Mouse (Mus musculus): ENCODE measurements around the gene Hsd3b6.
"Not testable (repeated sequence)": the region's sequence is repeated elsewhere in the genome, so short reads cannot be mapped to it uniquely, and the experiment has no call there.

Gene Hsd3b6

DNA sequence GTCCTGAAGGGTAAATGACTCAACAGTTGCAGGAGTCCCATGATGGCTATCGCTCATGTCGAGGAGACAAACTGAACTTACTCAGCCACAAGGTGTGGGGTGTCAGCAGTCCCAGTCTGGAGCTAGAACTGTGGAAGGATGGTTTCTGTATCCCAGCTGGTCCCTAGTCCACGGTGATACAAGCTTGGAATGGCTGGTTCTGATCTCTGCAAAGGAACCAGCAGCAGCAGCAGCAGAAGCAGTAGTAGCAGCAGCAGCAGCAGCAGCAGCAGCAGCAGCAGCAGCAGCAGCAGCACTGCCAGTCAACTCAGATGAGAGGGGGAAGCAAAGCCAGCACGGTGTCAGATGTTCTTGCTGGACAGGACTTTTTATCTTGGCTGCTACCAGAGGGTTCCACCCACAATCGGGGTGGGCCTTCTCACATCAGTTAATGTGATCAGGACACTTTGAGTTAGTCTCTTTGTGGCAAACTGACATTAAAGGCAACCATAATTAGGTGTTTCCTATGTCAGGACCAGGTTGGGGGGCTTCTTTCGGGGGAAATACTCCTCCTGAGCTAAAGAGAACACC is at the start of gene Hsd3b6:
Gene Hsd3b6, minus strand, starts transcription at position 343 of the 570 bp plus-strand sequence.
- DNase-seq (ENCODE audit: low read depth, low spot score): no peak

DNA sequence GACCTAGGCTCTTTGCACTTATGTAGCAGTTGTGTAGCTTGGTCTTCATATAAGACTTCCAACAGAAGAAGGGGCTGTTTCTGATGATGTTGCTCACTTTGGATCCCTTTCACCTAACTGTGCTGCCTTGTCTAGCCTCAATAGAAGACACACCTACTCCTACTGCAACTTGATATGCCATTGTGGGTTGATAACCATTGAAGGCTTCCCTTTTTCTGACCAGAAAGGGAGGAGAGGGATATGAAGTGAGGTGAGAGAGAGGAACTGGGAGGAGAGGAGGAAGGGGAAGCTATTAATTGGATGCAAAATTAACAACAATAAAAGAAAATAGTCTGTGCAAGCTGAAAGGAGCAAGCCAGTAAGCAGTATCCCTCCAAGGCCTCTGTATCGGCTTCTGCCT is 48.6 kb upstream of the Hsd3b6 start:
- no peak for DNase-seq (ENCODE audit: low read depth, low spot score)

- no peak for DNase-seq (ENCODE audit: low read depth, low spot score)
Observed at GRCm38 (mm10) chr3:98859576-98859975, 45.3 kb upstream of the Hsd3b6 start, which contains the start of gene Hsd3b1. Hsd3b1 (minus strand) TSS chr3:98859794.

DNA sequence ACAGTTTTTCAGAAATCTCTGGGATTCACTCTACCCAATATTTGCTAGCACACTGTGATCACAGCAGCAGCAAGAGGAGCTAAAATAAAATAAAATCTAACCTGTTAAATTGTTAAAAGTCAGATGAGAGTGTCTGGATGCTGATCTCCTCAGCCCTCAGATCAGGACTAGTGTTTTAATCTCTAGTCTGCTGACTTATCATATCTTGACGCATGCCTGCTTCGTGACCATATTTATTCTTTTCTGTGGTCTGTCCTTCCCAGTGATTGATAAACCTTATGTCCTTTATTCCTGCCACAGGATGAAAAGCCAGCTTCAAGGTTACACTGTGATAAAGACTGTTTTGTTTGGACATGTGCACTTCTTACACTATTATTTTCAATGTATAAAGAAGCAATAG is 43.8 kb upstream of the Hsd3b6 start:
- DNase-seq (ENCODE audit: low read depth, low spot score): no peak

DNA sequence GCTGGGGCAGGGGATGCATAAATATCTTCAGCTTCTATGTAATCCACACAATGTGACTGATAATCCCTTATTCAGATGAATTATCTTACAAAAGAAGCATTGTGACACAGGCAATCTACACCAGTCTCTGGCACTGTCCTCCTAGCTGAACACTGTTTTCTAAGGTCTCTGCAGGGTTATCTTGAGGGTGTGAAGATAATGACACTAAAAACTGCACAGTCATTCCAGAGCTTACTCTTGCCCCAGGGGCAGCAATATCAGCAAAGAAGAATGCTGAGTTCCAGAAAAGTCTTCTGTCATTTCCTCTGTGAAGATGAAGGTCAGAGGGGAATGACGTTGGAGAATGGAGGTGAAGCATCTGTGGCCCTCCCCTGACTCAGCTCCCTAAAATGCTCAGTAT is 42.6 kb upstream of the Hsd3b6 start:
- DNase-seq (ENCODE audit: low read depth, low spot score): no peak

DNA sequence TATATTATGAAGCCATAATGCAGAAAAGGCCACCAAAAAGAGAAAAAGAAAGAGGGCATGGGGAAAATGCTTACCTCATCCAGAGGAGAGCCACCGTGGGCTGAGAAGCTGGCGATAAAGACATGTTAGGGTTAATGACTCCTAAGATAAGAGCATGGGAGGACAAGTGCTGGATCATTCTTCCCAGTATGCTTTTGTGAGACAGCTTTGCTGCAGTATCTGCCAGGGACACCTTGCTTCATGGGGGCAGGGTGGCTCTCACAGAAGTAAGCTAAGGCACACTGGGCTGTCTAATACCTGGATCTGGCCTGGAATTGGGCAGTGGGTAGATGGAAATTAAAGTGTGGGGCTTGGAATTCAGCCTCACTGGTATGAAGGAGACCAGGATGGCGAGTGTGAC is 40.9 kb upstream of the Hsd3b6 start:
- DNase-seq (ENCODE audit: low read depth, low spot score): no peak

- no peak for DNase-seq (ENCODE audit: low read depth, low spot score)
Observed at GRCm38 (mm10) chr3:98853685-98854084, 39.4 kb upstream of the Hsd3b6 start.

DNA sequence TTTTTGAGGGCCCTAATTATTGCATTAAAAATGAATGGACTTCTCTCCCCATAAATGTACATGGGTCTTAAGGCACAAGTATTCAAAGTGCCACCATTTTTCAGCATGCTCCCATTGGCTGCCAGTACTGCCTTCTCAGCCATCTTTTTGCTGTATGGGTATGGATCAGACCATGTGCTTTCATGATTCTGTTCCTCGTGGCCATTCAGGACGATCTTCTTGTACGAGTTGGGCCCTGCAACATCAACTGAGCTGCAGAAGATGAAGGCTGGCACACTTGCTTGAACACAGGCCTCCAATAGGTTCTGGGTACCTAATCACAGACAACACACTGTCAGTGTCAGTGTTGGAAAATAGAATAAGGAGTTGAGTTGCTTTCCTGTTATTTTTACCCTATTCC is 38.8 kb upstream of the Hsd3b6 start:
- no peak for DNase-seq (ENCODE audit: low read depth, low spot score)

DNA sequence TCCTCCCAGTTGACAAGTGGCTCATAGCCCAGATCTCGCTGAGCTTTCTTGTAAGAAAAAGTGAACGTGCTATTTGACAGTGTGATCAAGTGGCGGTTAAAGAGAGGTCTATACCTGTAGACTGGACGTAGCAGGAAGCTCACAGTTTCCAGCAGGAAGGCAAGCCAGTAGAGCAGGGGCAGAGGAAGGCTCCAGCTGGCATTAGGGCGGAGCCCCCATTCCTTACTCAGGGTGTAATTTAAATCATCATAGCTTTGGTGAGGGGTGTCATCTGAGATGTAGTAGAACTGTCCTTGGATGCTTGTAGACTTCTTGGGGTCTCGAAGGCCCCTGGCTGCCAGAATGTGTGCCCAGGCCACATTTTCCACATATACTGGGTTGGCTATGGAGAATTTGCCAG is 38.4 kb upstream of the Hsd3b6 start:
- DNase-seq (ENCODE audit: low read depth, low spot score): no peak

DNA sequence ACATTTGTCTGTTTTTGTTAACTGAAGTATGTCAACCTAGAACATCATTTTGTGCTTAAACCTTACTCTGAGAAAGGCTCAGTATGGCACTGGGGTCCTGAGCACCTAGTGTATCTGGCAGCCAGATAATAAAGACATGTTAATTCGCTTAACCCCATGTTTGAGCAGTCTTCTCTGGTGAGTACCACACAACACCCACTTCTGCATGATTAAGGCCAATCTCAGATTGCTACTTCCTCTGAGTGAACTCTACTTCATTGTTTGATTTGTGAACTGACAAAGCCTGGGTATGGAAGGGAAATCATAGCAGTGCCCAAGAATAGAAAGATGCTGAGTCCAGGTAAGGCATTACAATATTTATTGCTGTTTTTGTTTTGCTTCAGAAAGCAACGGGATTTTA is 37.6 kb upstream of the Hsd3b6 start:
- DNase-seq (ENCODE audit: low read depth, low spot score): no peak

GRCm38 (mm10) chr3:98850262-98850661 is 36.0 kb upstream of the Hsd3b6 start:
- DNase-seq (ENCODE audit: low read depth, low spot score): no peak

DNA sequence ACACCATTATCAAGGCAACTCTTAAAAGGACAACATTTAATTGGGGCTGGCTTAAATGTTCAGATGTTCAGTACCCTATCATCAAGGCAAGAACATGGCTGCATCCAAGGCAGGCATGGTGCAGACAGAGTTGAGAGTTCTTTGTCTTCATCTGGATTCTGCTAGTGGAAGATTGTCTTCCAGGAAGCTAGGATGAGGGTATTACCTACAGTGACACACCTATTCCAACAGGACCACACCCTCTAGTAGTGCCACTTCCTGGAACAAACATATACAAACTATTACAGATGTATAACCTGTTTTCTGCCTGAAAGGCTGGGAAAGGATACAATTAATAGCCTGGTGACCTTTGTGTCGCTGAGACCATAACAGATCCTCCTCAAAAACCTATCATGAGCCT is 34.7 kb upstream of the Hsd3b6 start:
- DNase-seq (ENCODE audit: low read depth, low spot score): no peak

- DNase-seq (ENCODE audit: low read depth, low spot score): not testable (repeated sequence)
Observed at GRCm38 (mm10) chr3:98812653-98813052, 1.6 kb downstream of the Hsd3b6 start.

GRCm38 (mm10) chr3:98805032-98805431 is 9.2 kb downstream of the Hsd3b6 start:
- not testable (repeated sequence) for DNase-seq (ENCODE audit: low read depth, low spot score)

DNA sequence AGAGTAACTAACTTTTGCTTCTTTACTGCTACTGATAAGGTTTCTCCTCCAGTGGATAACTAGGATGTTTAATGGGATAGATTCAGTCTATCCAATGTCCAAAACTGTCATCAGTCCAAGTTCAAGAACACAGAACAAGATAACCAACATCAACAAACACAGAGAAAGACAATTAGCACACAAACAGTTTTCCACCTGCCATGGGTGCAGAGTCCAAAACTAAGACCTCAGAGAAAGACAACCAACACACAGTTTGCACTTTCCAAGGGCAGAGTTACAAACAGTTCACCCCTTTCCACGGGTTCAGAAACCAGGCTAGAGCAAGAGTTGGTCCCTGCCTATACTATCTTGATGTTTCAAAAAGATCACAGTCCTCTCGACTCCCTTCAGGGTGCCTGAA is 27.7 kb downstream of the Hsd3b6 start:
- no peak for DNase-seq (ENCODE audit: low read depth, low spot score)

DNA sequence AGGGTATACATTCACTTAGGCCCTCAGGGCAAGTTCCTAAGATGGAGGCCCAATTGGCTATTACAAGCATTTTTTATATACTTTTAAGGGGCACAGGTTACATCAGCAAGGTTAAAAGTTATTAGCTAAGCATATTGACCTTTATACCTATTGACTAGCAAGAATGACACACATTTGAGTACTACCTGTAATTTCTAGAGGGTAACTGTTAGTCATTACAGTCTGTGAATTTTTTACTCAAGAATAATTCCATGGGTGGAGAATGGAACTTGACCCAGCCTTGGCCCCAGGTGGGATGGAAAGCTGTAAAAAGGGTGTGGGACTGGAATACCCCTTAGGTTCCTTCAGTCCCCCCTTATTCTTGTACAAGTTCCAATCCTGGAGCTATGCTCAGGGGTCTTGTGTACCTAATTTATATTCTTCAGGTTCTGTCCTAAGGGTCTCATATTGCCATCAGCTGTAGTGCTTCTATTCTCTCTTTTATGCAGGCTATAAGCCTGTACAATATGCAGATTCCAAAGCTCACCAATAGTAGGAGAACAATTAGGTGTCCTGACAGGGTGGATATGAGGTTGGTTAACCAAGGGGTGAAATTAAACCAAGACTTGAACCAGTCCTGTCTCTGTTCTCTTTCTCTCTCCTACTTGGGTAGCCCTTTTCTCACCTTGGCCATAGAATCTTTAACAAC is 31.9 kb downstream of the Hsd3b6 start:
- no peak for DNase-seq (ENCODE audit: low read depth, low spot score)

GRCm38 (mm10) chr3:98780921-98781320 is 33.3 kb downstream of the Hsd3b6 start:
- DNase-seq (ENCODE audit: low read depth, low spot score): no peak

GRCm38 (mm10) chr3:98764155-98764554 is 50.1 kb downstream of the Hsd3b6 start:
- no peak for DNase-seq (ENCODE audit: low read depth, low spot score)

GRCm38 (mm10) chr3:98756836-98757235 is 57.4 kb downstream of the Hsd3b6 start:
- no peak for DNase-seq (ENCODE audit: low read depth, low spot score)

Data from 3T3-L1 (cell line).